Mouse (Mus musculus) forebrain, embryonic 11.5 days (tissue): Measurements from ENCODE around the gene Gm9936. TPM values are rescaled to one million over a fixed set of nuclear protein-coding genes. Genes with fewer than 3 reads are reported as not detected.

Experiments
- ATAC-seq: fragments of 200-750 bp; cut with Nextera tagmentation; replicated peaks from 2 replicates; pipeline ENCODE4 v1.8.0; 2017; ENCODE audit warnings: moderate TSS enrichment; ENCODE audit not compliant: low FRiP score
- DNase-seq: peaks from one replicate; pipeline ENCODE4 v3.0.0-alpha.2; 2017; ENCODE audit warnings: low spot score
- H3K27ac ChIP-seq: fragments of 300-500 bp; sonication (generic); 2 replicates; pipeline ENCODE4 v1.5.1; 2014; ENCODE audit warnings: low read depth, low read length
- H3K27me3 ChIP-seq: fragments of 300-500 bp; sonication (generic); 2 replicates; pipeline ENCODE4 v1.6.1; 2014; ENCODE audit warnings: mild to moderate bottlenecking, low read length, mixed read lengths; ENCODE audit not compliant: control insufficient read depth, insufficient read depth
- H3K36me3 ChIP-seq: fragments of 300-500 bp; sonication (generic); 2 replicates; pipeline ENCODE4 v1.6.1; 2014; ENCODE audit warnings: mild to moderate bottlenecking, low read length, moderate library complexity, mixed read lengths; ENCODE audit not compliant: control insufficient read depth, insufficient read depth
- H3K4me1 ChIP-seq: fragments of 300-500 bp; sonication (generic); replicated peaks from 2 replicates; pipeline ENCODE4 v1.6.1; 2014; ENCODE audit warnings: low read length, mixed read lengths; ENCODE audit not compliant: control insufficient read depth, insufficient read depth
- H3K4me2 ChIP-seq: fragments of 300-500 bp; sonication (generic); 2 replicates; pipeline ENCODE4 v1.6.1; 2014; ENCODE audit warnings: low read depth, mild to moderate bottlenecking, low read length, moderate library complexity, mixed read lengths; ENCODE audit not compliant: severe bottlenecking
- H3K4me3 ChIP-seq: fragments of 300-500 bp; sonication (generic); 2 replicates; pipeline ENCODE4 v1.5.1; 2014; ENCODE audit warnings: low read depth, low read length
- H3K9ac ChIP-seq: fragments of 300-500 bp; sonication (generic); 2 replicates; pipeline ENCODE4 v1.6.1; 2014; ENCODE audit warnings: low read length
- H3K9me3 ChIP-seq: fragments of 300-500 bp; sonication (generic); 2 replicates; pipeline ENCODE4 v1.6.1; 2016; ENCODE audit warnings: low read length, mixed read lengths; ENCODE audit not compliant: control insufficient read depth
- WGBS: fragments of 180-500 bp; shearing (Covaris S2); extraction: QIAGEN DNeasy Blood & Tissue Kit; methylation state at CpG from one replicate; pipeline ENCODE4 v1.1.7; 2014; 5-methylcytosine and 5-hydroxymethylcytosine counted together
- polyA plus RNA-seq: library from polyadenylated mRNA; unstranded; fragments of >200 nt; fragmentation: Nextera tagmentation; extraction: Ambion mirVana; gene quantifications from 2 replicates; pipeline ENCODE4 v1.2.1, GENCODE M21; 2014

The Gm9936 gene
- polyA plus RNA-seq = 0.39 and 0.40 TPM in 2 replicates

GRCm38 (mm10) chr5:114858582-114858981, at the start of gene Gm9936:
Gm9936 (minus strand) TSS chr5:114858682.
- DNase-seq (no peak), ATAC-seq (no peak)
- H3K4me1 ChIP-seq = no peaks in the 10 kb centered on the region
- H3K9me3 ChIP-seq = no peaks in the 10 kb centered on the region
- no peaks in the 10 kb centered on the region for H3K27me3 ChIP-seq
- H3K4me3 ChIP-seq = peak within 1 kb of the TSS; percentile 18
- H3K27ac ChIP-seq = no peak within 1 kb of the TSS
- 86% methylated on average over 12 of the region's 12 CpGs for WGBS
- peak within 1 kb of the TSS; percentile 52 for H3K9ac ChIP-seq
- H3K36me3 ChIP-seq = no peaks in the 10 kb centered on the region
- peak within 1 kb of the TSS; percentile 57 for H3K4me2 ChIP-seq

- ATAC-seq = no peak
- H3K9ac ChIP-seq = no peak overlapping the region
- WGBS = 22% methylated on average over 1 of the region's 1 CpGs
- H3K4me1 ChIP-seq = no peaks in the 10 kb centered on the region
- no peaks in the 10 kb centered on the region for H3K9me3 ChIP-seq
- no peak overlapping the region for H3K4me2 ChIP-seq
- H3K4me3 ChIP-seq = no peak overlapping the region
- H3K36me3 ChIP-seq = no peaks in the 10 kb centered on the region
- no peak overlapping the region for H3K27ac ChIP-seq
- H3K27me3 ChIP-seq = no peaks in the 10 kb centered on the region
- peak; percentile 71 for DNase-seq
Measured at GRCm38 (mm10) chr5:114902413-114902812, 43.9 kb upstream of the Gm9936 start.

GRCm38 (mm10) chr5:114898857-114899256, 40.4 kb upstream of the Gm9936 start:
- WGBS = 81% methylated on average over 7 of the region's 7 CpGs
- no peak overlapping the region for H3K4me2 ChIP-seq
- no peak overlapping the region for H3K4me3 ChIP-seq
- H3K36me3 ChIP-seq = no peaks in the 10 kb centered on the region
- H3K9ac ChIP-seq = no peak overlapping the region
- ATAC-seq (no peak), DNase-seq (no peak)
- H3K27me3 ChIP-seq = no peaks in the 10 kb centered on the region
- H3K9me3 ChIP-seq = no peaks in the 10 kb centered on the region
- H3K27ac ChIP-seq = no peak overlapping the region
- H3K4me1 ChIP-seq = no peaks in the 10 kb centered on the region

GRCm38 (mm10) chr5:114897374-114897793, 38.9 kb upstream of the Gm9936 start:
- Histone ChIP-seq H3K4me1 (no peaks in the 10 kb centered on the region), H3K36me3 (no peaks in the 10 kb centered on the region), H3K9me3 (no peaks in the 10 kb centered on the region), H3K27me3 (no peaks in the 10 kb centered on the region), H3K4me3 (no peak overlapping the region), H3K27ac (no peak overlapping the region), H3K4me2 (no peak overlapping the region), H3K9ac (no peak overlapping the region; the same call in 1 of the 2 replicates)
- no peak for ATAC-seq
- DNase-seq = no peak
- 11% methylated on average over 7 of the region's 7 CpGs for WGBS

- H3K27ac ChIP-seq = no peak within 1 kb of the TSS
- no peak within 1 kb of the TSS; the same call in 1 of the 2 replicates for H3K9ac ChIP-seq
- ATAC-seq = no peak
- no peak within 1 kb of the TSS for H3K4me3 ChIP-seq
- no peaks in the 10 kb centered on the region for H3K27me3 ChIP-seq
- no peaks in the 10 kb centered on the region for H3K4me1 ChIP-seq
- H3K9me3 ChIP-seq = no peaks in the 10 kb centered on the region
- WGBS = 66% methylated on average over 13 of the region's 13 CpGs
- H3K36me3 ChIP-seq = no peaks in the 10 kb centered on the region
- no peak for DNase-seq
- H3K4me2 ChIP-seq = no peak within 1 kb of the TSS
Measured at GRCm38 (mm10) chr5:114896688-114897373, 38.3 kb upstream of the Gm9936 start, which contains the start of gene Oasl2. Oasl2 (plus strand) TSS chr5:114896936.

- Histone ChIP-seq H3K27ac (no peak overlapping the region), H3K9me3 (no peaks in the 10 kb centered on the region), H3K9ac (no peak overlapping the region), H3K4me1 (no peaks in the 10 kb centered on the region), H3K36me3 (no peaks in the 10 kb centered on the region), H3K27me3 (no peaks in the 10 kb centered on the region), H3K4me2 (no peak overlapping the region), H3K4me3 (no peak overlapping the region)
- WGBS = 91% methylated on average over 4 of the region's 4 CpGs
- no peak for ATAC-seq
- no peak for DNase-seq
Measured at GRCm38 (mm10) chr5:114895542-114895941, 37.1 kb upstream of the Gm9936 start.

- H3K4me3 ChIP-seq = no peak overlapping the region
- H3K4me2 ChIP-seq = no peak overlapping the region
- no peaks in the 10 kb centered on the region for H3K9me3 ChIP-seq
- DNase-seq (no peak), ATAC-seq (no peak)
- H3K9ac ChIP-seq = no peak overlapping the region
- 80% methylated on average over 2 of the region's 2 CpGs for WGBS
- no peaks in the 10 kb centered on the region for H3K4me1 ChIP-seq
- H3K36me3 ChIP-seq = no peaks in the 10 kb centered on the region
- no peaks in the 10 kb centered on the region for H3K27me3 ChIP-seq
- H3K27ac ChIP-seq = no peak overlapping the region
Measured at GRCm38 (mm10) chr5:114888995-114889394, 30.5 kb upstream of the Gm9936 start.

GRCm38 (mm10) chr5:114886801-114887200, 28.3 kb upstream of the Gm9936 start:
- no peaks in the 10 kb centered on the region for H3K9me3 ChIP-seq
- no peaks in the 10 kb centered on the region for H3K36me3 ChIP-seq
- no peaks in the 10 kb centered on the region for H3K27me3 ChIP-seq
- no peak overlapping the region for H3K4me2 ChIP-seq
- ATAC-seq = no peak
- H3K4me3 ChIP-seq = no peak overlapping the region
- WGBS = 86% methylated on average over 6 of the region's 6 CpGs
- H3K9ac ChIP-seq = no peak overlapping the region
- no peak overlapping the region for H3K27ac ChIP-seq
- no peaks in the 10 kb centered on the region for H3K4me1 ChIP-seq
- DNase-seq = no peak

- DNase-seq (no peak), ATAC-seq (no peak)
- H3K4me2 ChIP-seq = no peak overlapping the region
- no peaks in the 10 kb centered on the region for H3K27me3 ChIP-seq
- 91% methylated on average over 11 of the region's 11 CpGs for WGBS
- H3K9ac ChIP-seq = no peak overlapping the region
- H3K36me3 ChIP-seq = no peaks in the 10 kb centered on the region
- no peak overlapping the region for H3K27ac ChIP-seq
- no peak overlapping the region for H3K4me3 ChIP-seq
- no peaks in the 10 kb centered on the region for H3K9me3 ChIP-seq
- H3K4me1 ChIP-seq = peaks cover 1% of the 10 kb centered on the region
Measured at GRCm38 (mm10) chr5:114883022-114883421, 24.5 kb upstream of the Gm9936 start.
